In the genomic region with DNA sequence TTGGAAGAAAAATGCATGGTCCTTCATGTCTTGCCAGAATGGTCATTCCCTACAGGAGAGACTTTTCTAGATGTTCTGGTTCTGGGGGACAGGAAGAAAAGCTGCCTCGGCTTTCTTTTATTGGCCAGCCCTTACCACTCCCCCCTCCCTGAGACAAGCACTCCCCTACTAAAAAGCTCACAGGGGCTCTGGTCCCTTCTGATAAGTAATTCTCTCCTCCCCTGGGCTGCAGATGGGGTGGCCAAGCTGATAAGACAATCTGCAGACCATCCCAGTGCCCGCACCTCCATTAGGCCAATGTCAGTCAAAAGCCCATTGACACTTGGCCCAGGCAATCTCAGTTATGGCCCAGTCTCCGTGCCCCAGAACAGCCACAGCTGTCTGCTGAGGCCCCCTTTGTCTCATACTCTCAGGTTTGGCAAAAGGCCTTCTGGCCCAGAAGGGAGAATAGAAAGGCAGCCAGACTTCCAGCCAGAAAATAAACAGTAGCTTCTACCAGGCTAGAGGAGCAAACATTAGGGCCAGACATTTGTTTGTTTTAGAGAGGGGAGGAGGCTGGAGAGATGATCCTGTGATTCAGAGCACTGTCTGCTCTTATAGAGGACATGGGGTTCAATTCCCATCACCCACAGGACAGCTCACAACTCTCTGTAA, we compare ENCODE assay signal across 8 mouse cellular contexts. TPM values are rescaled to one million over a fixed set of nuclear protein-coding genes. Genes with fewer than 3 reads are reported as not detected.
DNase-seq lines count a peak whose midpoint lies in the region; ATAC-seq and TF ChIP-seq lines count a peak whose summit lies in the region.

No protein-coding gene starts in this region.

- H3K9me3 ChIP-seq in forebrain, postnatal 0 days (ENCODE audit: low read length) = no peaks in the 10 kb centered on the region
- H3K9me3 ChIP-seq in neural tube, embryonic 12.5 days = no peaks in the 10 kb centered on the region

- intact Hi-C loops in left cerebral cortex, postnatal 10 days (cut with DNase I) = no loop called here

- H3K27ac ChIP-seq in forebrain, postnatal 0 days (ENCODE audit: low read depth, low read length) = peak overlapping the region; percentile 69; the same call in 1 of the 2 replicates
- H3K27ac ChIP-seq in neural tube, embryonic 12.5 days = no peak overlapping the region

- no peak overlapping the region for H3K9ac ChIP-seq in forebrain, postnatal 0 days
- no peak overlapping the region for H3K9ac ChIP-seq in neural tube, embryonic 12.5 days

- no peak for TF ChIP-seq CTCF in forebrain, postnatal 0 days (IDR thresholded peaks at IDR 0.05; ENCODE audit: low read depth)

- peak overlapping the region; percentile 100; the same call in 1 of the 2 replicates for H3K4me2 ChIP-seq in forebrain, postnatal 0 days (ENCODE audit: low read depth)
- H3K4me2 ChIP-seq in neural tube, embryonic 12.5 days (replicated peaks) = 0 out of 2 replicates have a peak overlapping the region, but pooled peaks have one; percentile 95

- H3K4me1 ChIP-seq in forebrain, postnatal 0 days (ENCODE audit: insufficient read depth) = peaks cover 9% of the 10 kb centered on the region
- peaks cover 12% of the 10 kb centered on the region for H3K4me1 ChIP-seq in neural tube, embryonic 12.5 days

- H3K4me3 ChIP-seq in forebrain, postnatal 0 days (ENCODE audit: low read depth, low read length) = peak overlapping the region; percentile 3; the same call in 1 of the 2 replicates
- H3K4me3 ChIP-seq in neural tube, embryonic 12.5 days = no peak overlapping the region

- ATAC-seq in forebrain, postnatal 0 days = peak; percentile 12
- no peak for ATAC-seq in neural tube, embryonic 12.5 days (ENCODE audit: low FRiP score, low read depth)

- peak; percentile 18 for DNase-seq in heart, adult 8-10 months (ENCODE audit: low spot score)
- DNase-seq in heart, adult 11 months = no peak
- peak; percentile 72 for DNase-seq in forebrain, postnatal 0 days
- DNase-seq in layer of hippocampus, postnatal 36 days = peak; percentile 27 to 33
- DNase-seq in left cerebral cortex, postnatal 10 days (ENCODE audit: extremely low spot score in 1 of 2, low spot score in 2 of 2) = no peak
- no peak for DNase-seq in natural killer cell, adult 2 months (ENCODE audit: low spot score in 2 of 2)
- DNase-seq in adrenal gland, postnatal 36 days = no peak

- 22% methylated on average over 3 of the region's 3 CpGs for WGBS in forebrain, postnatal 0 days
- 44% methylated on average over 3 of the region's 3 CpGs for WGBS in neural tube, embryonic 12.5 days

- H3K36me3 ChIP-seq in forebrain, postnatal 0 days (ENCODE audit: insufficient read depth) = no peaks in the 10 kb centered on the region
- no peaks in the 10 kb centered on the region for H3K36me3 ChIP-seq in neural tube, embryonic 12.5 days

- no peaks in the 10 kb centered on the region for H3K27me3 ChIP-seq in forebrain, postnatal 0 days (ENCODE audit: insufficient read depth, low read length)
- no peaks in the 10 kb centered on the region for H3K27me3 ChIP-seq in neural tube, embryonic 12.5 days (replicated peaks)

RNA-seq across cellular contexts. Expression of a gene that starts 3.1 kb away (rescaled TPM):
- total RNA-seq in heart, adult 8-10 months (2022) = 1 to 10 TPM; 5.0 to 7.1 (median 5.9) TPM
- total RNA-seq in forebrain, postnatal 0 days (2014; rRNA removed) = 14.9 and 17.5 TPM in 2 replicates
- polyA plus RNA-seq in forebrain, postnatal 0 days (2015; fragmentation: Nextera tagmentation; extraction: Ambion mirVana) = 43.5 and 49.3 TPM in 2 replicates
- 10 to 100 TPM; 22.8 to 24.2 TPM for total RNA-seq in layer of hippocampus, postnatal 36 days (2021)
- 31.0 and 35.6 TPM in 2 replicates for polyA plus RNA-seq in neural tube, embryonic 12.5 days (2016; fragmentation: Nextera tagmentation; extraction: Ambion mirVana)
- total RNA-seq in left cerebral cortex, postnatal 10 days (2021) = 10 to 100 TPM; 15.3 to 15.5 TPM
- total RNA-seq in adrenal gland, postnatal 36 days (2021) = 10 to 100 TPM; 26.8 to 34.2 TPM

RNA-seq across cellular contexts. Expression of a gene that starts 21.9 kb away (rescaled TPM):
- 1 to 10 TPM in 2 of 4 experiments, under 1 TPM in 2; 0.53 to 1.6 (median 0.83) TPM for total RNA-seq in heart, adult 8-10 months (2022)
- 4.7 and 9.2 TPM in 2 replicates for total RNA-seq in forebrain, postnatal 0 days (2014; rRNA removed)
- 8.8 and 10.4 TPM in 2 replicates for polyA plus RNA-seq in forebrain, postnatal 0 days (2015; fragmentation: Nextera tagmentation; extraction: Ambion mirVana)
- total RNA-seq in layer of hippocampus, postnatal 36 days (2021) = 1 to 10 TPM; 2.2 to 2.4 TPM
- polyA plus RNA-seq in neural tube, embryonic 12.5 days (2016; fragmentation: Nextera tagmentation; extraction: Ambion mirVana) = 84.6 and 87.3 TPM in 2 replicates
- 1 to 10 TPM; 3.3 to 3.8 TPM for total RNA-seq in left cerebral cortex, postnatal 10 days (2021)
- total RNA-seq in adrenal gland, postnatal 36 days (2021) = 1 to 10 TPM; 3.4 to 4.2 TPM

RNA-seq across cellular contexts. Expression of a gene that starts 22.1 kb away (rescaled TPM):
- 10 to 100 TPM; 15.6 to 18.9 (median 17.9) TPM for total RNA-seq in heart, adult 8-10 months (2022)
- 30.3 and 37.6 TPM in 2 replicates for total RNA-seq in forebrain, postnatal 0 days (2014; rRNA removed)
- 28.9 and 29.3 TPM in 2 replicates for polyA plus RNA-seq in forebrain, postnatal 0 days (2015; fragmentation: Nextera tagmentation; extraction: Ambion mirVana)
- 10 to 100 TPM; 24.3 to 28.8 TPM for total RNA-seq in layer of hippocampus, postnatal 36 days (2021)
- polyA plus RNA-seq in neural tube, embryonic 12.5 days (2016; fragmentation: Nextera tagmentation; extraction: Ambion mirVana) = 37.7 and 38.9 TPM in 2 replicates
- 10 to 100 TPM; 25.8 to 28.5 TPM for total RNA-seq in left cerebral cortex, postnatal 10 days (2021)
- total RNA-seq in adrenal gland, postnatal 36 days (2021) = 10 to 100 TPM; 32.4 to 35.2 TPM

RNA-seq across cellular contexts. Expression of a gene that starts 45.2 kb away (rescaled TPM):
- total RNA-seq in heart, adult 8-10 months (2022) = under 1 TPM; 0.09 to 0.53 (median 0.35) TPM
- 0.08 and 0.24 TPM in 2 replicates for total RNA-seq in forebrain, postnatal 0 days (2014; rRNA removed)
- 0.12 and 0.13 TPM in 2 replicates for polyA plus RNA-seq in forebrain, postnatal 0 days (2015; fragmentation: Nextera tagmentation; extraction: Ambion mirVana)
- total RNA-seq in layer of hippocampus, postnatal 36 days (2021) = under 1 TPM; 0.35 TPM
- polyA plus RNA-seq in neural tube, embryonic 12.5 days (2016; fragmentation: Nextera tagmentation; extraction: Ambion mirVana) = 0.18 and 0.43 TPM in 2 replicates
- under 1 TPM; 0.47 to 0.59 TPM for total RNA-seq in left cerebral cortex, postnatal 10 days (2021)
- under 1 TPM; 0.13 to 0.43 TPM for total RNA-seq in adrenal gland, postnatal 36 days (2021)

Comparison
In these comparisons a context has a peak if more than half of its experiments do, and no peak if none do; other contexts are left out.
1. DNase-seq: peak in heart, adult 8-10 months (single experiment), forebrain, postnatal 0 days (single experiment) and layer of hippocampus, postnatal 36 days (2 of 2); none in heart, adult 11 months (single experiment), left cerebral cortex, postnatal 10 days (0 of 2), natural killer cell, adult 2 months (0 of 2) and adrenal gland, postnatal 36 days (0 of 2).